Mouse (Mus musculus): Measurements from ENCODE around the gene Med16. TPM values are rescaled to one million over a fixed set of nuclear protein-coding genes. Genes with fewer than 3 reads are reported as not detected.

The Med16 gene
- polyA plus RNA-seq, 1 experiment from 2014 or later = 46.3 TPM

GRCm38 (mm10) chr10:79874290-79874862 is 34.3 kb downstream of the Med16 start, which contains the start of the genes Prtn3 and Plppr3:
Gene Prtn3, plus strand, starts transcription at chr10:79874476.
Gene Plppr3, minus strand, starts transcription at chr10:79874634.
- Histone ChIP-seq H3K4me1 (replicated peaks; ENCODE audit: control insufficient read depth, insufficient read depth, low read length) (peaks cover 22% of the 10 kb centered on the region), H3K36me3 (ENCODE audit: control insufficient read depth, insufficient read depth, low read length) (no peaks in the 10 kb centered on the region), H3K9me3 (ENCODE audit: control insufficient read depth, low read length) (no peaks in the 10 kb centered on the region), H3K4me2 (ENCODE audit: low read length) (peak within 1 kb of the TSS; percentile 59), H3K9ac (ENCODE audit: low read length) (peak within 1 kb of the TSS; percentile 61), H3K27ac (ENCODE audit: low read depth) (peak within 1 kb of the TSS; percentile 57), H3K4me3 (ENCODE audit: low read depth, low read length) (peak within 1 kb of the TSS; percentile 51), H3K27me3 (replicated peaks; ENCODE audit: control insufficient read depth, insufficient read depth, low read length) (no peaks in the 10 kb centered on the region)
- ATAC-seq (replicated peaks; ENCODE audit: low FRiP score, low TSS enrichment, low read depth) (peak; percentile 85), DNase-seq (ENCODE audit: low spot score) (peak; percentile 80)
- WGBS = under 1% methylated on average over 55 of the region's 57 CpGs

- Histone ChIP-seq H3K36me3 (ENCODE audit: control insufficient read depth, insufficient read depth, low read length) (no peaks in the 10 kb centered on the region), H3K4me1 (replicated peaks; ENCODE audit: control insufficient read depth, insufficient read depth, low read length) (peaks cover 22% of the 10 kb centered on the region), H3K27me3 (replicated peaks; ENCODE audit: control insufficient read depth, insufficient read depth, low read length) (no peaks in the 10 kb centered on the region), H3K9ac (ENCODE audit: low read length) (peak overlapping the region; percentile 61), H3K4me3 (ENCODE audit: low read depth, low read length) (peak overlapping the region; percentile 51), H3K4me2 (ENCODE audit: low read length) (peak overlapping the region; percentile 59), H3K9me3 (ENCODE audit: control insufficient read depth, low read length) (no peaks in the 10 kb centered on the region), H3K27ac (ENCODE audit: low read depth) (peak overlapping the region; percentile 57)
- 2% methylated on average over 26 of the region's 26 CpGs for WGBS
- ATAC-seq (replicated peaks; ENCODE audit: low FRiP score, low TSS enrichment, low read depth) (peak; percentile 24; the same call in 1 of the 2 replicates), DNase-seq (ENCODE audit: low spot score) (no peak)
Observed at GRCm38 (mm10) chr10:79873715-79874289, 34.9 kb downstream of the Med16 start.

GRCm38 (mm10) chr10:79873313-79873712 is 35.4 kb downstream of the Med16 start:
- H3K36me3 ChIP-seq (ENCODE audit: control insufficient read depth, insufficient read depth, low read length) = no peaks in the 10 kb centered on the region
- H3K4me1 ChIP-seq (replicated peaks; ENCODE audit: control insufficient read depth, insufficient read depth, low read length) = peaks cover 22% of the 10 kb centered on the region
- H3K9me3 ChIP-seq (ENCODE audit: control insufficient read depth, low read length) = no peaks in the 10 kb centered on the region
- peak overlapping the region; percentile 61 for H3K9ac ChIP-seq (ENCODE audit: low read length)
- no peak for DNase-seq (ENCODE audit: low spot score)
- H3K4me2 ChIP-seq (ENCODE audit: low read length) = peak overlapping the region; percentile 59
- H3K27ac ChIP-seq (ENCODE audit: low read depth) = no peak overlapping the region
- 16% methylated on average over 6 of the region's 6 CpGs for WGBS
- no peak for ATAC-seq (replicated peaks; ENCODE audit: low FRiP score, low TSS enrichment, low read depth)
- H3K27me3 ChIP-seq (replicated peaks; ENCODE audit: control insufficient read depth, insufficient read depth, low read length) = no peaks in the 10 kb centered on the region
- peak overlapping the region; percentile 51 for H3K4me3 ChIP-seq (ENCODE audit: low read depth, low read length)

DNA sequence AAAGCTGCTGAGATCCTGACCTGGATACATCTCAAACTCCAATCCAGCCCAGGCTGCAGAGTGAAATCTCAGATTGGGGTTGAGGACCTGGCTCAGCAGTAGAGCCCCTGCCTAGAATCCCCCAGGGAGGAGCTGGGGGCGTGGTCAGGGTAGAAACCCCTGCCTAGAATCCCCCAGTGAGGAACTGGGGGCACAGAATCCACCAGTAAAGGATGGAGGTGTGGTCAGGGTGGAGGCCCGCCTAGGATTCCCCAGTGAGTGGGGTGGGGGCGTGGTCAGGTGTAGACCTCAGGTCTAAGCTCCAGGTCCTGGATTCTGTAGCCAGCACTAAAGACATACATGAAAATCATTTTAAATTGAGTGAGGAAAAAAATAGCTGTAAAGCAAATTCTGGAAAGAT is 35.9 kb downstream of the Med16 start:
- peak overlapping the region; percentile 51 for H3K4me3 ChIP-seq (ENCODE audit: low read depth, low read length)
- DNase-seq (ENCODE audit: low spot score) (no peak), ATAC-seq (replicated peaks; ENCODE audit: low FRiP score, low TSS enrichment, low read depth) (no peak)
- peak overlapping the region; percentile 59 for H3K4me2 ChIP-seq (ENCODE audit: low read length)
- no peaks in the 10 kb centered on the region for H3K27me3 ChIP-seq (replicated peaks; ENCODE audit: control insufficient read depth, insufficient read depth, low read length)
- WGBS = 47% methylated on average over 3 of the region's 3 CpGs
- no peaks in the 10 kb centered on the region for H3K9me3 ChIP-seq (ENCODE audit: control insufficient read depth, low read length)
- H3K27ac ChIP-seq (ENCODE audit: low read depth) = no peak overlapping the region
- H3K36me3 ChIP-seq (ENCODE audit: control insufficient read depth, insufficient read depth, low read length) = no peaks in the 10 kb centered on the region
- H3K4me1 ChIP-seq (replicated peaks; ENCODE audit: control insufficient read depth, insufficient read depth, low read length) = peaks cover 22% of the 10 kb centered on the region
- no peak overlapping the region for H3K9ac ChIP-seq (ENCODE audit: low read length)

- Histone ChIP-seq H3K9me3 (ENCODE audit: control insufficient read depth, low read length) (no peaks in the 10 kb centered on the region), H3K4me2 (ENCODE audit: low read length) (no peak overlapping the region), H3K27me3 (replicated peaks; ENCODE audit: control insufficient read depth, insufficient read depth, low read length) (no peaks in the 10 kb centered on the region), H3K4me1 (replicated peaks; ENCODE audit: control insufficient read depth, insufficient read depth, low read length) (peaks cover 22% of the 10 kb centered on the region), H3K9ac (ENCODE audit: low read length) (no peak overlapping the region), H3K4me3 (ENCODE audit: low read depth, low read length) (no peak overlapping the region), H3K27ac (ENCODE audit: low read depth) (no peak overlapping the region), H3K36me3 (ENCODE audit: control insufficient read depth, insufficient read depth, low read length) (no peaks in the 10 kb centered on the region)
- DNase-seq (ENCODE audit: low spot score) = no peak
- WGBS = 92% methylated on average over 8 of the region's 8 CpGs
- no peak for ATAC-seq (replicated peaks; ENCODE audit: low FRiP score, low TSS enrichment, low read depth)
Observed at GRCm38 (mm10) chr10:79871845-79872244, 36.9 kb downstream of the Med16 start.

- WGBS = 81% methylated on average over 11 of the region's 11 CpGs
- no peak for ATAC-seq (replicated peaks; ENCODE audit: low FRiP score, low TSS enrichment, low read depth)
- no peaks in the 10 kb centered on the region for H3K27me3 ChIP-seq (replicated peaks; ENCODE audit: control insufficient read depth, insufficient read depth, low read length)
Observed at GRCm38 (mm10) chr10:79866601-79867000, 42.1 kb downstream of the Med16 start.

GRCm38 (mm10) chr10:79865801-79866295 is 42.9 kb downstream of the Med16 start:
- no peak overlapping the region for H3K4me2 ChIP-seq (ENCODE audit: low read length)
- DNase-seq (ENCODE audit: low spot score) (no peak), ATAC-seq (replicated peaks; ENCODE audit: low FRiP score, low TSS enrichment, low read depth) (peak; percentile 1; the same call in 1 of the 2 replicates)
- H3K27ac ChIP-seq (ENCODE audit: low read depth) = no peak overlapping the region
- H3K4me3 ChIP-seq (ENCODE audit: low read depth, low read length) = no peak overlapping the region
- H3K9me3 ChIP-seq (ENCODE audit: control insufficient read depth, low read length) = no peaks in the 10 kb centered on the region
- 76% methylated on average over 19 of the region's 19 CpGs for WGBS
- no peaks in the 10 kb centered on the region for H3K4me1 ChIP-seq (replicated peaks; ENCODE audit: control insufficient read depth, insufficient read depth, low read length)
- no peaks in the 10 kb centered on the region for H3K27me3 ChIP-seq (replicated peaks; ENCODE audit: control insufficient read depth, insufficient read depth, low read length)
- no peak overlapping the region for H3K9ac ChIP-seq (ENCODE audit: low read length)
- H3K36me3 ChIP-seq (ENCODE audit: control insufficient read depth, insufficient read depth, low read length) = peaks cover 56% of the 10 kb centered on the region

More at GRCm38 (mm10) chr10:79866601-79867000, 42.1 kb downstream of the Med16 start:
- Histone ChIP-seq H3K27ac (ENCODE audit: low read depth) (no peak overlapping the region), H3K36me3 (ENCODE audit: control insufficient read depth, insufficient read depth, low read length) (peaks cover 48% of the 10 kb centered on the region), H3K4me1 (replicated peaks; ENCODE audit: control insufficient read depth, insufficient read depth, low read length) (no peaks in the 10 kb centered on the region), H3K4me2 (ENCODE audit: low read length) (no peak overlapping the region), H3K9ac (ENCODE audit: low read length) (no peak overlapping the region), H3K4me3 (ENCODE audit: low read depth, low read length) (no peak overlapping the region), H3K9me3 (ENCODE audit: control insufficient read depth, low read length) (no peaks in the 10 kb centered on the region)
- DNase-seq (ENCODE audit: low spot score) = no peak

DNA sequence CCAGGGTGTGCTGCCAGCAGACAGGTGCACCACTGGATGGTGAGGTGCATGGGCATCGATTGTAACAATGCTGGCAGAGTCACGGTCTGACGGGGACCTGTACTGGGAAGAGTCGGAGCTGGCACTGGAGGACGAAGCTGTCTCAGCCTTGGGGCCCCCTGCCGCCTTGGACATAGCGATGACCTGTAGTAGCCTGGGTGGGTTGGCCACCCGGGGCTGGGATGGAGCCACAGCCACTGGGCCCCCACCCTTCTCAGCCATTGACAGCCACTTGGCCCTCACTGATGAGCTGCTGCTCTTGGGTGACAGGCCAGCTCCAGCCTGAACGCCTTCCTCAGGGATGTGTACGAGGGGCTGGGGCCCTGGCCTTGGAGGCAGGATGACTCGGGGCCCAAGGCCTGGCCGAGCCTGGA is 43.5 kb downstream of the Med16 start:
- Histone ChIP-seq H3K4me2 (ENCODE audit: low read length) (no peak overlapping the region), H3K27me3 (replicated peaks; ENCODE audit: control insufficient read depth, insufficient read depth, low read length) (no peaks in the 10 kb centered on the region), H3K9ac (ENCODE audit: low read length) (no peak overlapping the region), H3K27ac (ENCODE audit: low read depth) (no peak overlapping the region), H3K4me3 (ENCODE audit: low read depth, low read length) (no peak overlapping the region), H3K9me3 (ENCODE audit: control insufficient read depth, low read length) (no peaks in the 10 kb centered on the region), H3K4me1 (replicated peaks; ENCODE audit: control insufficient read depth, insufficient read depth, low read length) (no peaks in the 10 kb centered on the region), H3K36me3 (ENCODE audit: control insufficient read depth, insufficient read depth, low read length) (peaks cover 62% of the 10 kb centered on the region)
- no peak for DNase-seq (ENCODE audit: low spot score)
- WGBS = 59% methylated on average over 12 of the region's 12 CpGs
- peak; percentile 42 for ATAC-seq (replicated peaks; ENCODE audit: low FRiP score, low TSS enrichment, low read depth)

Measured in intestine, embryonic 14.5 days (tissue).